Mouse (Mus musculus): ENCODE results near the gene Insig1.

Insig1 gene

DNA sequence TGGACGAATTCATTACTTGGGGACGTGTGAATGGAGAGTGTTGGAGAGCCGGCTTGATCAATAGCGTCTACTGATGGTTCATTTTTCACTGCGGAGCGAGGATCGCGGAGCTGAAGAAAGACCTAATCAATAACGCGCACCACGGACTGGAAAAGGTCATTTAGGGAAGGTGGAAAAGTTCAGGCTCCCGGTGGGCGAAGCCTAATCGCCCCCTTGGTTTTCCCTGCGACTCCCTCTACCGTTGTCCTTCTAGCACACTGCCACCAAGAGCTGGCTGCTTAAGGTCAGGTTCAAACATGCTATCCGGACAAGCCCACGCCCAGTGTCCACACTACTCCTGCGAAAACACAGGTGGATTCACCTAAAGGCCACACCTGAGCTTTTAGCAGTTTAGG is 47.4 kb downstream of the Insig1 start:
- DNase-seq (ENCODE audit: low spot score): no peak

DNA sequence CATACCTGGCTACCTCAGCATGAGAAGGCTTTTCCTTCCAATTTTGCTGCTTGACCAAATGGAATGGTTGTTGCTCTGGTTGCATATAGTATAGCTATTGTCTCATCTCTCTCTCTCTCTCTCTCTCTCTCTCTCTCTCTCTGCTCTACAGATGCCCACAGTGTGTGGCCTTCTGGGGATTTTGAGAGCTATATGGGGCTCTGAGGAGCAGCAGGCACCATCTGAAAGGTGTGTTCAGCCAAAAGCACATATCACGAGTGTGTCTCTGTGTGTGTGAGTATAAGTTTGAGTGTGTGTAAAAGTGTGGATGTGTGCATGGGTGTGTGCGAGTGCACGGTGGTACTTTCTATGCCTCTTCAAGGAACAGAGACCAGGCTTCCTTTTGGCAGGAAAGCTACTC is 48.4 kb downstream of the Insig1 start:
- no peak for DNase-seq (ENCODE audit: low spot score)

GRCm38 (mm10) chr5:28122491-28123454 is 51.6 kb downstream of the Insig1 start:
- peak; percentile 31 for DNase-seq (ENCODE audit: low spot score)

DNA sequence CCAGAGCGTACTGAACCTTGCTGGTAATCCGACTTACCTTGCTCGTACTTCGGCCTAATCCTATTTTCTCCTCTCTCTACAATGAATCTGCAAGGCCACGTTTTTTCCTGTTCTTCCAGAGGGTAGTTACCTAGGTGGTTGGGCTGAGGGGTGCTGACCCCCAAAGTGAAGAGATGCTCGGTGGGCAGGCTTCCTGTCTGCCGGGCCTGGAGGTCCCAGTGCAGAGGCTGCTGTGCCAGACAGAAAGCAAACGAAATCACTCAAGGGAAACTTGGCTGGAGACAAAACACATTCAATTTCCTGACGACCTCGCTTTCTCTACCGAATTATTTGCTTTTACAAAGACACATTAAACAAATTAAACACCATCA is 52.3 kb downstream of the Insig1 start:
- no peak for DNase-seq (ENCODE audit: low spot score)

DNA sequence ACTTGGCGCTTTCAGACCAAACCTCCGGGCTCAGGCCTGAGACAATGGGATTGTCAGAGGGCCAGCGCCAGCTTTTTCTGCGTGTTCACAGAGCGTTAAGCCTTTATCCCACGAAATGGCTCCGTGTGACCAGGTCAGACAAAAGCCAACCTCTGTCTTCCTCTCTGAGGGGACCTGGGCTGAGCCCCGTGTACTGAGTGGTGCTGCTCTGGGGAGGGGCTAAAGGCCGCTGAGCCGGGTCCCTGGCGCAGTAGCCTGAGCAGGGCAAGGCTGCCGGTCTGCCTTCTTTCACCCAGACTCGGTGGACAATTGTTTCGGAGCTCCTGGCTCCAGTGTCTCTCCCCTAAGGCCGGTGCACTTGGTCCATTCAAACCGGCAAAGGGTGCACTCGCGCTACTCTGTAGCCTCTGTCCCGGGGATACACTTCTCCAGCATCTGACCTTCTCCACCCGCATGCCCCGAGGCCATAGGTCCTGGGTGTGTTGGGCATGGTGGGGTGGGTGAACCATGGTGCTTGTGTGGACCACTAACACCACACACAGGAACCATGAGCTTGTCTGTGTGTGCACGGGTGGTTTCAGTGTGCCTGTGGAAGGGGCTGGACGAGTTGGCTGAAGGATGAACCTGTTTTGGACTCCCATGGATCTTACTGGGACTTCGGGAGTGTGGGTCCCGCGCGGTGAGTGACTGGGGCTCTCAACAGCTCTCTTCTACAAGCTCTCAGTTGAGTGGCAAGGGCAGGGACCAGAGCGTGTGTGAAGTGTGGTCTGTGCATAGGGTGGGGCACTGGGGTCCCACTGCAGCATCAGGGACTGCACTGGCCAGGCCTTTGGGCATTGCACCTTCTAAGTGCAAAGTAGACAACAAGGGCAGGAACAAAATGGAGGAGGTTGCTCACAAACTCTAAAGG is 53.4 kb downstream of the Insig1 start:
- no peak for DNase-seq (ENCODE audit: low spot score)

All from layer of hippocampus, adult 11-12 months (tissue).